Mouse (Mus musculus): ENCODE measurements around the gene Rpa2.
"Not testable (repeated sequence)": the region's sequence is repeated elsewhere in the genome, so short reads cannot be mapped to it uniquely, and the experiment has no call there.

The Rpa2 gene

GRCm38 (mm10) chr4:132763125-132763524, 5.0 kb upstream of the Rpa2 start:
- DNase-seq (ENCODE audit: low read depth), result not testable (repeated sequence)

GRCm38 (mm10) chr4:132771776-132772175, 3.6 kb downstream of the Rpa2 start:
- no peak for DNase-seq (ENCODE audit: low read depth)

GRCm38 (mm10) chr4:132774905-132775304, 6.8 kb downstream of the Rpa2 start:
- no peak for DNase-seq (ENCODE audit: low read depth)

GRCm38 (mm10) chr4:132776764-132777163, 8.6 kb downstream of the Rpa2 start:
- DNase-seq (ENCODE audit: low read depth), result peak; percentile 32

DNA sequence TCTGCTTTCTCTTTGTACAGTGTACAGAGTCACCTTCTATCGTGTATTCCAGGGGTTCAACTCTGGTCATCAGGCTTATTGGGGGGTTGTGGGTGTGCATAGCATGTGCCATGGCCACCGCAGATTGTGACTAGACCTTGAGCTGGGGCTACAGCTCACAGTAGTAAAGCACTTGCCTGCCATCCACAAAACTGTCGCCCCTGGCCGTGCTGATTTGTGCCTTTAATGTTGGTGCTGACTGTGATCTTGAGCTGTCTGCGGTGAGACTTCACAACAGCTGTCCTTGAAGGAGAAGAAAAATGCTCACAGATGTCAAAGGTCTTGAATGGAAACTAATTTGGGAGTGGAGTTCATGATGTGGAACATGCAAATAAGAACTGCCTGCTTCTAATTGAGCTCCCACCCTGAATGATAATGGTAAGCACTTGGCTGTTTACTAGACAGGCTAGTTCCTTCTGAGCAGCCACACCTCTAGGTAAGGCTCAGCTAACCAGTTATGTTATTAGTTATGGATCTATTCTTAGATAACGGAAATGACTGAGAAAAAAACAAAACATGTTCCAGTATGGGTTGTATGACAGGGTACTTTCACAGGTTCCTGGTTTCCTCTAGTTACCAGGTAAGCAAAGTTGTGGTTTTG, 10.6 kb downstream of the Rpa2 start:
- no peak for DNase-seq (ENCODE audit: low read depth)

GRCm38 (mm10) chr4:132780288-132780687, 12.2 kb downstream of the Rpa2 start:
- no peak for DNase-seq (ENCODE audit: low read depth)

DNA sequence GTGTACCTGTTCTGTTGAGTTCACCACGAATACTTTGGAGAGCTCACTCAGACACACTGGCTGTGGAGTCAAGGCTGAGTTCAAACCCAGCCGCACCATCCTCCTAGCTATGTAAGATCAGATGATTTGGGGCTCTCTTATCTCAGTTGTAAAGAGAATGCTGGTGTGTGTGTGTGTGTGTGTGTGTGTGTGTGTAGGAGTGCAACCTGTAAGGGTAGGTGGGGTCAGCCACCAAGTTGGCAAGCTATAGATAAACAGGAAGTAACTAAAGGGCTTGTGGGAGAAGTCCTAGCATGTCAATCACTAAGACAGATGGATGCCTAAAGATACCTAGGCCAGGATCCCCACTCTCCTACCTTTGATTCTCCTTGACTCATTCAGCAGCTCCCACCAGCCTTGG, 15.6 kb downstream of the Rpa2 start:
- no peak for DNase-seq (ENCODE audit: low read depth)

- no peak for DNase-seq (ENCODE audit: low read depth)
Observed at GRCm38 (mm10) chr4:132785228-132785627, 17.1 kb downstream of the Rpa2 start.

- DNase-seq (ENCODE audit: low read depth), result no peak
Observed at GRCm38 (mm10) chr4:132789731-132790130, 21.6 kb downstream of the Rpa2 start.

DNA sequence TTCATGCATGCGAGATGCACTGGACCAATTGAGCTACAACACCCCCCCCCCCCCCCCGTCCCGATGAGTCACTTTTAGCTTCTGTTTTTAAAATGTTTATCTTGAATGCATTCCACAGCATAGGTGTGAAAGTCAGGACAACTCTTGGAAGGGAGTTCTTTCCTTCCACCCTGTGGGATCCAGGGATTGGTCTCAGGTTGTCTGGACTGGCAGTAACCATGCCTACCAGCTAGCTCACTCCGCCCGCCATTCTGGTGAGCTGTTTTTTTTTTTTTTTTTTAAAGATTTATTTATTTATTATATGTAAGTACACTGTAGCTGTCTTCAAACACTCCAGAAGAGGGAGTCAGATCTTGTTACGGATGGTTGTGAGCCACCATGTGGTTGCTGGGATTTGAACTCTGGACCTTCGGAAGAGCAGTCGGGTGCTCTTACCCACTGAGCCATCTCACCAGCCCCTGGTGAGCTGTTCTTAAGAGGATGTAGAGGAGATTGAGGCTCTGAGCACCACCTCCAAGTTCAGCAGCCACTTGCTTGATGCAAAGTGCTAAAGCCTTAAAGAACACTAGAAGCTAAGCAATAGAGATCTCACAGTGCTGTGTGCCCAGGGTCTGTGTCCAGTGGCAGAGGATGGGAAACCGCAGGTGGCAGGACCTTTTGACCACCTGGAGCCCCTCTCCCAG, 25.3 kb downstream of the Rpa2 start:
- DNase-seq (ENCODE audit: low read depth), result not testable (repeated sequence)

GRCm38 (mm10) chr4:132794028-132794427, 25.9 kb downstream of the Rpa2 start:
- no peak for DNase-seq (ENCODE audit: low read depth)

DNA sequence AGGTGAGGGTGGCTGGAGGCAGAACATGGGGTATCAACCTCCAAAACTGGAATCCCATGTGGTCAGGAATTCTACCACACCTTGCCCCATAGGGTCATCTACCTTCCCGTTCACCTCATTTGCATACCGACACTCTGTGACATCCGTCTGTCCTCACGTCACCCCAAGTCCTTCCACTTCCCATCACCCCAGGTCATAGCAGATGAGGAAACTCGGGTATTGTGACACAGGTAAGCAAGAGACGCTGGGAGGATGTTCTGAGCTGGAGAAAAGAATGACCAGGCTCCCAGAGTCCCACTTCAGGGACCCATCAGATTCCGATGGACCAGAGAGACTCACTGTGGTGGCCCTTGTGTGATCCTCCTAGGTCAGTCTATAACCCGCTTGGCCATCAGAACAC, 26.6 kb downstream of the Rpa2 start:
- no peak for DNase-seq (ENCODE audit: low read depth)

- no peak for DNase-seq (ENCODE audit: low read depth)
Observed at GRCm38 (mm10) chr4:132795171-132795570, 27.0 kb downstream of the Rpa2 start.

DNA sequence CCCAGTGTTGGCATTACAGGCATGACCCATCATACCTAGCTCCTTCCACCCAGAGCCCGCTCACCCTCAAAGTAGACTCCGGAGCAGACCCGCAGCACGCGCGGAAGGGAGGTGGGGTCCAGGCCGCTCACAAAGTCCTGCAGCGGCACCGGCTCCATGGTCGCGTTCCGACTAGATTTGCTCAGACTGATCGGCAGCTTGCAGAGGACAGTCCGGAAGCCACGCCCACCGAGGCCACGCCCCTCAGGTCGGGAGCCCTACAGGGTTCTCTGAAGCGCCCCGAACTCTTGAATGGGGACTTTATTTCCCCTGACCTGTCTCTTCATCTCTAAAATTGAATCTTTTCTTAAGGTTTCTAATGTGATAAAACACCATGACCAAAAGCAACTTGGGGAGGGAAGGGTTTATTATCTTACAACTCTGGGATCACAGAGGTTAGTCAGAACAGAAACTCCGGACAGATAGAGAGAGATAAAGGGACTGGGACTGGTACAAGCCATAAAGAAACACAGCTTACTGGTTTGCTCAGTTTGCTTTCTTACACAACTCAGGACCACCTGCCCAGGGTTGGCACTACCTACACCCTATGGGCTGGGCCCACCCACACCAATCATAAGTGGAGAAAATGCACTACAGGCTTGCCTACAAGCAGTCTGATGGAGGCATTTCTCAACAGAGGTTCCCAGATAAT, 28.2 kb downstream of the Rpa2 start, which contains the start of gene Themis2:
Themis2 (minus strand) TSS at position 192 of the 691 bp plus-strand sequence.
- no peak for DNase-seq (ENCODE audit: low read depth)

DNA sequence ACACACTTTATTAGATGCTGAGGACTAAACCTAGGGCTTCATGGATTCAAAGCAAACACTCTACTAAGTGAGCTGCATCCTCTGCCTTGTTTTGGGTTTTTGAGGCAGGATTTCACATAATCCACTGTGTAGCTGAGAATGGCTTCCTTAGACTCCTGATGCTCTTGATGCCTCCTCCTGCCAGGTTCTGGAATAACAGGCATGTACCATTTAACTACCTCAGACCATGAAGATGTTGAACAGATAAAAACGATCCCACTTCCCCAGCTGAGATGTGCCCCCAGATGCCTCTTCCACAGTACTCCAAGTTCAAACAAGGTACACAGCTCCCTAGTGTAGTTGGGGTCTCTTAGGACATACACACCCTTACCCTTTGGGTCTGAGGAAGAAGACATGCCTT, 29.3 kb downstream of the Rpa2 start:
- DNase-seq (ENCODE audit: low read depth), result no peak

GRCm38 (mm10) chr4:132798028-132798427, 29.9 kb downstream of the Rpa2 start:
- no peak for DNase-seq (ENCODE audit: low read depth)

GRCm38 (mm10) chr4:132798666-132799065, 30.5 kb downstream of the Rpa2 start:
- DNase-seq (ENCODE audit: low read depth), result not testable (repeated sequence)

- DNase-seq (ENCODE audit: low read depth), result no peak
Observed at GRCm38 (mm10) chr4:132799845-132800244, 31.7 kb downstream of the Rpa2 start.

GRCm38 (mm10) chr4:132801176-132802077, 33.3 kb downstream of the Rpa2 start:
- DNase-seq (ENCODE audit: low read depth), result no peak

- DNase-seq (ENCODE audit: low read depth), result no peak
Observed at GRCm38 (mm10) chr4:132802171-132802637, 34.1 kb downstream of the Rpa2 start.

DNA sequence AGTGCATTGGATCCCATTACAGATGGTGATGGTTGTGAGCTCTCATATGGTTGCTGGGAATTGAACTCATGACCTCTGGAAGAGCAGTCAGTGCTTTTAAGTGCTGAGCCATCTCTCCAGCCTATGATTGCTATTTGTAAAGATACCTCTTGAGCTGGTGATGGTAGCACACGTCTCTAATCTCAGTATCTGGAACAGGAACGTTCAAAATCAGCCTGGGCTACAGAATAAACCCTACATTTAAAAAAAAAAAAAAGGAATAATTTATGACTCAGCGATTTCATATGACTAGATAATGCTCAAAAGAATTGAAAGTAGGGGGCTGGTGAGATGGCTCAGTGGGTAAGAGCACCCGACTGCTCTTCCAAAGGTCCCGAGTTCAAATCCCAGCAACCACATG, 35.1 kb downstream of the Rpa2 start:
- no peak for DNase-seq (ENCODE audit: low read depth)

DNA sequence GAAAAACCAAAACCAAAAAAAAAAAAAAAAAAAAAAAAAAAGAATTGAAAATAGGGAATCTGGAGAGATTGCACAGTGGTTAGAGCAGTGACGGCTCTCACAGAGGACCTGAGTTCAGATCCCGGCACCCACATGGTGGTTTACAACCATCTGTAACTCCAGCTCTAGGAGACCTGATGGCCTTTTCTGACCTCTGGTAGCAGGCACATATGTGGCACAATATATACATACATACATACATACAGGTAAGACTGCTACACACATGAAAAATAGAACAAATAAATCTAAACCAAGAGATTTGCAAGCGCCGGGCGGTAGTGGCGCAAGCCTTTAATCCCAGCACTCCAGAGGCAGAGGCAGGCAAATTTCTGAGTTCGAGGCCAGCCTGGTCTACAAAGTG, 35.7 kb downstream of the Rpa2 start:
- no peak for DNase-seq (ENCODE audit: low read depth)
